In genomic region chr7:45475291-45475969, GRCm38 (mm10) we compare ENCODE assay signal across 7 mouse cellular contexts. TPM values are rescaled to one million over a fixed set of nuclear protein-coding genes. Genes with fewer than 3 reads are reported as not detected.
DNase-seq lines count a peak whose midpoint lies in the region; ATAC-seq and TF ChIP-seq lines count a peak whose summit lies in the region.

No protein-coding gene starts in this region.

- TF ChIP-seq CTCF in midbrain, postnatal 0 days (IDR thresholded peaks at IDR 0.05) = no peak
- TF ChIP-seq CTCF in thymus, adult 2 months (IDR thresholded peaks at IDR 0.05; ENCODE audit: borderline replicate concordance, control insufficient read depth, extremely low read depth, insufficient read depth, low read length, poor library complexity) = no peak

- no peak for ATAC-seq in megakaryocyte, adult 5-6 weeks (ENCODE audit: poor library complexity, severe bottlenecking)
- ATAC-seq in forebrain, embryonic 13.5 days = no peak
- no peak for ATAC-seq in midbrain, postnatal 0 days (ENCODE audit: low FRiP score)

- WGBS in forebrain, embryonic 13.5 days = 77% methylated on average over 16 of the region's 16 CpGs
- WGBS in midbrain, postnatal 0 days = 72% methylated on average over 16 of the region's 16 CpGs
- 94% methylated on average over 16 of the region's 16 CpGs for WGBS in thymus, adult 2 months

- H3K4me2 ChIP-seq in forebrain, embryonic 13.5 days = peak overlapping the region; percentile 31; the same call in 1 of the 2 replicates
- no peak overlapping the region for H3K4me2 ChIP-seq in midbrain, postnatal 0 days (ENCODE audit: low read depth, low read length, poor library complexity, severe bottlenecking)

- TF ChIP-seq POLR2A in thymus, adult 2 months (IDR thresholded peaks at IDR 0.05; ENCODE audit: control insufficient read depth, extremely low read depth, insufficient read depth, low read length, poor library complexity) = no peak

- no peaks in the 10 kb centered on the region for H3K36me3 ChIP-seq in megakaryocyte, embryonic 14.5 days (replicated peaks; ENCODE audit: low read length)
- no peaks in the 10 kb centered on the region for H3K36me3 ChIP-seq in forebrain, embryonic 13.5 days (ENCODE audit: poor library complexity, severe bottlenecking)
- H3K36me3 ChIP-seq in midbrain, postnatal 0 days (ENCODE audit: insufficient read depth, low read length) = no peaks in the 10 kb centered on the region
- no peaks in the 10 kb centered on the region for H3K36me3 ChIP-seq in thymus, adult 2 months (ENCODE audit: control insufficient read depth, insufficient read depth, low read length)

- no peaks in the 10 kb centered on the region for H3K27me3 ChIP-seq in megakaryocyte, embryonic 14.5 days (replicated peaks)
- H3K27me3 ChIP-seq in forebrain, embryonic 13.5 days = no peaks in the 10 kb centered on the region
- no peaks in the 10 kb centered on the region for H3K27me3 ChIP-seq in midbrain, postnatal 0 days (ENCODE audit: insufficient read depth, low read length)
- no peaks in the 10 kb centered on the region for H3K27me3 ChIP-seq in thymus, adult 2 months (ENCODE audit: control insufficient read depth, insufficient read depth, low read length)

- no peak overlapping the region for H3K27ac ChIP-seq in forebrain, embryonic 13.5 days
- H3K27ac ChIP-seq in midbrain, postnatal 0 days (ENCODE audit: low read depth, low read length) = no peak overlapping the region
- no peak overlapping the region for H3K27ac ChIP-seq in thymus, adult 2 months (ENCODE audit: control insufficient read depth, insufficient read depth, low read length)

- peaks cover 32% of the 10 kb centered on the region for H3K4me1 ChIP-seq in megakaryocyte, embryonic 14.5 days
- H3K4me1 ChIP-seq in forebrain, embryonic 13.5 days = no peaks in the 10 kb centered on the region
- no peaks in the 10 kb centered on the region for H3K4me1 ChIP-seq in midbrain, postnatal 0 days (ENCODE audit: insufficient read depth, low read length)
- H3K4me1 ChIP-seq in thymus, adult 2 months (replicated peaks; ENCODE audit: control insufficient read depth, insufficient read depth, low read length) = no peaks in the 10 kb centered on the region

- 0 out of 2 replicates have a peak overlapping the region, but pooled peaks have one; percentile 40 for H3K9ac ChIP-seq in forebrain, embryonic 13.5 days
- no peak overlapping the region; the same call in 1 of the 2 replicates for H3K9ac ChIP-seq in midbrain, postnatal 0 days (replicated peaks; ENCODE audit: low read length, poor library complexity, severe bottlenecking)

- 0 out of 2 replicates have a peak, but pooled peaks cover 3% of the 10 kb centered on the region for H3K9me3 ChIP-seq in megakaryocyte, embryonic 14.5 days
- H3K9me3 ChIP-seq in forebrain, embryonic 13.5 days (replicated peaks) = no peaks in the 10 kb centered on the region
- no peaks in the 10 kb centered on the region for H3K9me3 ChIP-seq in midbrain, postnatal 0 days (ENCODE audit: low read length)

- peak; percentile 66 for DNase-seq in kidney, postnatal 14 days
- peak; percentile 21 for DNase-seq in midbrain, postnatal 0 days (ENCODE audit: low spot score)
- no peak for DNase-seq in thymus, adult 2 months
- no peak for DNase-seq in thymus, postnatal 4 days

- peak overlapping the region; percentile 72 for H3K4me3 ChIP-seq in megakaryocyte, embryonic 14.5 days (replicated peaks)
- H3K4me3 ChIP-seq in forebrain, embryonic 13.5 days = no peak overlapping the region
- H3K4me3 ChIP-seq in midbrain, postnatal 0 days (ENCODE audit: low read depth, low read length) = no peak overlapping the region
- no peak overlapping the region for H3K4me3 ChIP-seq in thymus, adult 2 months (ENCODE audit: control insufficient read depth, insufficient read depth, low read length)

RNA-seq across cellular contexts. Expression of gene Tulp2, which starts 6.2 kb away (rescaled TPM):
- polyA plus RNA-seq in megakaryocyte, embryonic 14.5 days (2012; ENCODE audit: insufficient read depth, low replicate concordance) = not detected in 2 replicates
- total RNA-seq in megakaryocyte, adult 5-6 weeks (2015) = not detected in 2 replicates
- total RNA-seq in megakaryocyte, adult 5-6 weeks (2017) = not detected in 2 replicates
- polyA plus RNA-seq in forebrain, embryonic 13.5 days (2015; fragmentation: Nextera tagmentation; extraction: Ambion mirVana) = 0.11 and 0.22 TPM in 2 replicates
- total RNA-seq in midbrain, postnatal 0 days (2014; rRNA removed) = not detected in 2 replicates
- 0.37 and 0.67 TPM in 2 replicates for polyA plus RNA-seq in midbrain, postnatal 0 days (2015; fragmentation: Nextera tagmentation; extraction: Ambion mirVana)
- 2.5 and 3.0 TPM in 2 replicates for polyA plus RNA-seq in thymus, adult 2 months (2012; rRNA removed)

RNA-seq across cellular contexts. Expression of gene Bax, which starts 8.7 kb away (rescaled TPM):
- polyA plus RNA-seq in megakaryocyte, embryonic 14.5 days (2012; ENCODE audit: insufficient read depth, low replicate concordance) = 502 and 597 TPM in 2 replicates
- total RNA-seq in megakaryocyte, adult 5-6 weeks (2015) = 24.6 and 25.0 TPM in 2 replicates
- 31.8 and 37.4 TPM in 2 replicates for total RNA-seq in megakaryocyte, adult 5-6 weeks (2017)
- 243 and 272 TPM in 2 replicates for polyA plus RNA-seq in forebrain, embryonic 13.5 days (2015; fragmentation: Nextera tagmentation; extraction: Ambion mirVana)
- 119 and 144 TPM in 2 replicates for total RNA-seq in midbrain, postnatal 0 days (2014; rRNA removed)
- polyA plus RNA-seq in midbrain, postnatal 0 days (2015; fragmentation: Nextera tagmentation; extraction: Ambion mirVana) = 254 and 258 TPM in 2 replicates
- polyA plus RNA-seq in thymus, adult 2 months (2012; rRNA removed) = 165 and 184 TPM in 2 replicates

RNA-seq across cellular contexts. Expression of gene Gm45808, which starts 11.2 kb away (rescaled TPM):
- polyA plus RNA-seq in megakaryocyte, embryonic 14.5 days (2012; ENCODE audit: insufficient read depth, low replicate concordance) = not detected in 2 replicates
- total RNA-seq in megakaryocyte, adult 5-6 weeks (2015) = not detected in 2 replicates
- total RNA-seq in megakaryocyte, adult 5-6 weeks (2017) = 0.61 TPM in 1 of 2 replicates, not detected in the other
- 0.26 TPM in 1 of 2 replicates, not detected in the other for polyA plus RNA-seq in forebrain, embryonic 13.5 days (2015; fragmentation: Nextera tagmentation; extraction: Ambion mirVana)
- 0.52 and 1.6 TPM in 2 replicates for total RNA-seq in midbrain, postnatal 0 days (2014; rRNA removed)
- polyA plus RNA-seq in midbrain, postnatal 0 days (2015; fragmentation: Nextera tagmentation; extraction: Ambion mirVana) = not detected in 2 replicates
- polyA plus RNA-seq in thymus, adult 2 months (2012; rRNA removed) = not detected in 2 replicates

RNA-seq across cellular contexts. Expression of gene Dhdh, which starts 13.2 kb away (rescaled TPM):
- 0.23 and 0.70 TPM in 2 replicates for polyA plus RNA-seq in megakaryocyte, embryonic 14.5 days (2012; ENCODE audit: insufficient read depth, low replicate concordance)
- total RNA-seq in megakaryocyte, adult 5-6 weeks (2015) = 15.5 and 18.3 TPM in 2 replicates
- 14.2 and 16.0 TPM in 2 replicates for total RNA-seq in megakaryocyte, adult 5-6 weeks (2017)
- 2.7 and 3.1 TPM in 2 replicates for polyA plus RNA-seq in forebrain, embryonic 13.5 days (2015; fragmentation: Nextera tagmentation; extraction: Ambion mirVana)
- 4.3 TPM in 2 replicates for total RNA-seq in midbrain, postnatal 0 days (2014; rRNA removed)
- 5.5 and 6.1 TPM in 2 replicates for polyA plus RNA-seq in midbrain, postnatal 0 days (2015; fragmentation: Nextera tagmentation; extraction: Ambion mirVana)
- 2.3 and 2.4 TPM in 2 replicates for polyA plus RNA-seq in thymus, adult 2 months (2012; rRNA removed)

RNA-seq across cellular contexts. Expression of gene Ftl1, which starts 15.7 kb away (rescaled TPM):
- polyA plus RNA-seq in megakaryocyte, embryonic 14.5 days (2012; ENCODE audit: insufficient read depth, low replicate concordance) = 24,502 and 30,989 TPM in 2 replicates
- total RNA-seq in megakaryocyte, adult 5-6 weeks (2015) = 2,869 and 3,213 TPM in 2 replicates
- total RNA-seq in megakaryocyte, adult 5-6 weeks (2017) = 1,589 and 1,786 TPM in 2 replicates
- polyA plus RNA-seq in forebrain, embryonic 13.5 days (2015; fragmentation: Nextera tagmentation; extraction: Ambion mirVana) = 6,730 and 6,791 TPM in 2 replicates
- 2,165 and 2,428 TPM in 2 replicates for total RNA-seq in midbrain, postnatal 0 days (2014; rRNA removed)
- 4,797 and 5,109 TPM in 2 replicates for polyA plus RNA-seq in midbrain, postnatal 0 days (2015; fragmentation: Nextera tagmentation; extraction: Ambion mirVana)
- 2,491 and 2,656 TPM in 2 replicates for polyA plus RNA-seq in thymus, adult 2 months (2012; rRNA removed)

Comparison
In these comparisons a context has a peak if more than half of its experiments do, and no peak if none do; other contexts are left out.
1. DNase-seq: peak in kidney, postnatal 14 days (single experiment) and midbrain, postnatal 0 days (single experiment); none in thymus, adult 2 months (single experiment) and thymus, postnatal 4 days (single experiment).